Mouse (Mus musculus): ENCODE results near the gene Avpr2. TPM values are rescaled to one million over a fixed set of nuclear protein-coding genes. Genes with fewer than 3 reads are reported as not detected.

Avpr2 gene
- polyA plus RNA-seq (2015; fragmentation: Nextera tagmentation; extraction: Ambion mirVana): 23.3 and 23.8 TPM in 2 replicates

- DNase-seq (ENCODE audit: low spot score) (no peak), ATAC-seq (replicated peaks; ENCODE audit: low FRiP score, low read depth) (no peak; the same call in 1 of the 2 replicates)
- H3K9ac ChIP-seq (ENCODE audit: low read depth, low read length): no peak within 1 kb of the TSS
- no peaks in the 10 kb centered on the region for H3K36me3 ChIP-seq (ENCODE audit: insufficient read depth, low read length)
- H3K27ac ChIP-seq: 0 out of 2 replicates have a peak within 1 kb of the TSS, but pooled peaks have one; percentile 8
- H3K4me1 ChIP-seq (replicated peaks; ENCODE audit: insufficient read depth, low read length): no peaks in the 10 kb centered on the region
- no peak within 1 kb of the TSS for H3K4me3 ChIP-seq (replicated peaks; ENCODE audit: low read depth, low read length)
- WGBS: 77% methylated on average over 6 of the region's 6 CpGs
- H3K27me3 ChIP-seq (ENCODE audit: insufficient read depth, low read length): no peaks in the 10 kb centered on the region
- no peaks in the 10 kb centered on the region for H3K9me3 ChIP-seq (replicated peaks; ENCODE audit: low read length)
- H3K4me2 ChIP-seq (ENCODE audit: low read length): no peak within 1 kb of the TSS
- TF ChIP-seq CTCF (IDR thresholded peaks at IDR 0.05; ENCODE audit: low read depth): no peak
Measured at GRCm38 (mm10) chrX:73891551-73892152, at the start of gene Avpr2. TSS of gene Avpr2 (plus strand) at chrX:73892102.

GRCm38 (mm10) chrX:73854326-73855086, 37.4 kb upstream of the Avpr2 start:
- Histone ChIP-seq H3K9me3 (replicated peaks; ENCODE audit: low read length) (no peaks in the 10 kb centered on the region), H3K9ac (ENCODE audit: low read depth, low read length) (no peak overlapping the region), H3K4me1 (replicated peaks; ENCODE audit: insufficient read depth, low read length) (no peaks in the 10 kb centered on the region), H3K27ac (no peak overlapping the region), H3K36me3 (ENCODE audit: insufficient read depth, low read length) (no peaks in the 10 kb centered on the region), H3K4me3 (replicated peaks; ENCODE audit: low read depth, low read length) (no peak overlapping the region), H3K27me3 (ENCODE audit: insufficient read depth, low read length) (no peaks in the 10 kb centered on the region), H3K4me2 (ENCODE audit: low read length) (no peak overlapping the region)
- 88% methylated on average over 9 of the region's 9 CpGs for WGBS
- TF ChIP-seq CTCF (IDR thresholded peaks at IDR 0.05; ENCODE audit: low read depth): no peak
- DNase-seq (ENCODE audit: low spot score) (no peak), ATAC-seq (replicated peaks; ENCODE audit: low FRiP score, low read depth) (no peak)

- no peak overlapping the region for H3K4me3 ChIP-seq (replicated peaks; ENCODE audit: low read depth, low read length)
- no peaks in the 10 kb centered on the region for H3K9me3 ChIP-seq (replicated peaks; ENCODE audit: low read length)
- DNase-seq (ENCODE audit: low spot score): no peak
- ATAC-seq (replicated peaks; ENCODE audit: low FRiP score, low read depth): no peak
- no peak overlapping the region for H3K4me2 ChIP-seq (ENCODE audit: low read length)
- no peaks in the 10 kb centered on the region for H3K27me3 ChIP-seq (ENCODE audit: insufficient read depth, low read length)
- H3K4me1 ChIP-seq (replicated peaks; ENCODE audit: insufficient read depth, low read length): no peaks in the 10 kb centered on the region
- no peak for TF ChIP-seq CTCF (IDR thresholded peaks at IDR 0.05; ENCODE audit: low read depth)
- no peak overlapping the region for H3K9ac ChIP-seq (ENCODE audit: low read depth, low read length)
- no peaks in the 10 kb centered on the region for H3K36me3 ChIP-seq (ENCODE audit: insufficient read depth, low read length)
- WGBS: 73% methylated on average over 3 of the region's 3 CpGs
- no peak overlapping the region for H3K27ac ChIP-seq
Measured at GRCm38 (mm10) chrX:73855087-73855408, 36.9 kb upstream of the Avpr2 start.

- ATAC-seq (replicated peaks; ENCODE audit: low FRiP score, low read depth): no peak
- TF ChIP-seq CTCF (IDR thresholded peaks at IDR 0.05; ENCODE audit: low read depth): no peak
- Histone ChIP-seq H3K9me3 (replicated peaks; ENCODE audit: low read length) (no peaks in the 10 kb centered on the region), H3K27me3 (ENCODE audit: insufficient read depth, low read length) (no peaks in the 10 kb centered on the region), H3K4me2 (ENCODE audit: low read length) (no peak overlapping the region), H3K36me3 (ENCODE audit: insufficient read depth, low read length) (no peaks in the 10 kb centered on the region), H3K9ac (ENCODE audit: low read depth, low read length) (no peak overlapping the region), H3K4me1 (replicated peaks; ENCODE audit: insufficient read depth, low read length) (no peaks in the 10 kb centered on the region), H3K27ac (no peak overlapping the region), H3K4me3 (replicated peaks; ENCODE audit: low read depth, low read length) (no peak overlapping the region)
- no peak for DNase-seq (ENCODE audit: low spot score)
- 66% methylated on average over 3 of the region's 3 CpGs for WGBS
Measured at GRCm38 (mm10) chrX:73864692-73865091, 27.2 kb upstream of the Avpr2 start.

GRCm38 (mm10) chrX:73867256-73867655, 24.6 kb upstream of the Avpr2 start:
- Histone ChIP-seq H3K4me2 (ENCODE audit: low read length) (no peak overlapping the region), H3K4me1 (replicated peaks; ENCODE audit: insufficient read depth, low read length) (no peaks in the 10 kb centered on the region), H3K27me3 (ENCODE audit: insufficient read depth, low read length) (no peaks in the 10 kb centered on the region), H3K9ac (ENCODE audit: low read depth, low read length) (no peak overlapping the region), H3K27ac (no peak overlapping the region), H3K36me3 (ENCODE audit: insufficient read depth, low read length) (no peaks in the 10 kb centered on the region), H3K9me3 (replicated peaks; ENCODE audit: low read length) (no peaks in the 10 kb centered on the region), H3K4me3 (replicated peaks; ENCODE audit: low read depth, low read length) (no peak overlapping the region)
- no peak for DNase-seq (ENCODE audit: low spot score)
- 31% methylated on average over 3 of the region's 3 CpGs for WGBS
- TF ChIP-seq CTCF (IDR thresholded peaks at IDR 0.05; ENCODE audit: low read depth): no peak
- no peak for ATAC-seq (replicated peaks; ENCODE audit: low FRiP score, low read depth)

- Histone ChIP-seq H3K4me3 (replicated peaks; ENCODE audit: low read depth, low read length) (no peak overlapping the region), H3K9me3 (replicated peaks; ENCODE audit: low read length) (no peaks in the 10 kb centered on the region), H3K4me1 (replicated peaks; ENCODE audit: insufficient read depth, low read length) (no peaks in the 10 kb centered on the region), H3K36me3 (ENCODE audit: insufficient read depth, low read length) (no peaks in the 10 kb centered on the region), H3K27me3 (ENCODE audit: insufficient read depth, low read length) (no peaks in the 10 kb centered on the region), H3K27ac (no peak overlapping the region), H3K4me2 (ENCODE audit: low read length) (no peak overlapping the region), H3K9ac (ENCODE audit: low read depth, low read length) (no peak overlapping the region)
- no peak for DNase-seq (ENCODE audit: low spot score)
- WGBS: 75% methylated on average over 1 of the region's 1 CpGs
- no peak for ATAC-seq (replicated peaks; ENCODE audit: low FRiP score, low read depth)
- no peak for TF ChIP-seq CTCF (IDR thresholded peaks at IDR 0.05; ENCODE audit: low read depth)
Measured at GRCm38 (mm10) chrX:73867852-73868251, 24.1 kb upstream of the Avpr2 start.
